Mouse (Mus musculus) heart, postnatal 0 days (tissue): ENCODE data around the gene Fgfr2. TPM values are rescaled to one million over a fixed set of nuclear protein-coding genes. Genes with fewer than 3 reads are reported as not detected.

Experiments used
- ATAC-seq: fragments of 200-750 bp; cut with Nextera tagmentation; 2 replicates; pipeline ENCODE4 v1.8.0; 2017; ENCODE audit warnings: low read depth, moderate number of reproducible peaks, moderate library complexity; ENCODE audit not compliant: insufficient read depth
- DNase-seq: peaks from one replicate; pipeline ENCODE4 v3.0.0-alpha.2; 2016; ENCODE audit warnings: low spot score
- H3K27ac ChIP-seq: fragments of 300-500 bp; sonication (generic); 2 replicates; pipeline ENCODE4 v1.5.1; 2014; ENCODE audit warnings: low read depth, mild to moderate bottlenecking
- H3K27me3 ChIP-seq: fragments of 300-500 bp; sonication (generic); 2 replicates; pipeline ENCODE4 v1.6.1; 2014; ENCODE audit warnings: low read length, mixed read lengths; ENCODE audit not compliant: control insufficient read depth, insufficient read depth
- H3K36me3 ChIP-seq: fragments of 300-500 bp; sonication (generic); replicated peaks from 2 replicates; pipeline ENCODE4 v1.6.1; 2014; ENCODE audit warnings: low read length, mixed read lengths; ENCODE audit not compliant: control insufficient read depth, insufficient read depth
- H3K4me1 ChIP-seq: fragments of 300-500 bp; sonication (generic); 2 replicates; pipeline ENCODE4 v1.6.1; 2014; ENCODE audit warnings: antibody characterized with exemption; ENCODE audit not compliant: control insufficient read depth, insufficient read depth
- H3K4me2 ChIP-seq: fragments of 300-500 bp; sonication (generic); 2 replicates; pipeline ENCODE4 v1.6.1; 2014; ENCODE audit warnings: low read depth, mild to moderate bottlenecking, low read length, moderate library complexity
- H3K4me3 ChIP-seq: fragments of 300-500 bp; sonication (generic); 2 replicates; pipeline ENCODE4 v1.5.1; 2014; ENCODE audit warnings: low read depth, low read length
- H3K9ac ChIP-seq: fragments of 300-500 bp; sonication (generic); replicated peaks from 2 replicates; pipeline ENCODE4 v1.6.1; 2014; ENCODE audit warnings: low read depth, low read length, mixed read lengths
- H3K9me3 ChIP-seq: fragments of 300-500 bp; sonication (generic); replicated peaks from 2 replicates; pipeline ENCODE4 v1.6.1; 2016; ENCODE audit warnings: low read length; ENCODE audit not compliant: control insufficient read depth
- CTCF ChIP-seq: IDR thresholded peaks from 2 replicates; pipeline ENCODE4 v1.5.1; 2016; ENCODE audit warnings: antibody characterized with exemption, control low read depth, low read depth
- EP300 ChIP-seq: IDR thresholded peaks from 2 replicates; pipeline ENCODE4 v1.6.1; 2016; ENCODE audit warnings: antibody characterized with exemption, low read depth
- WGBS: fragments of 180-500 bp; shearing (Covaris S2); extraction: QIAGEN DNeasy Blood & Tissue Kit; methylation state at CpG from one replicate; pipeline ENCODE4 v1.1.7; 2014; 5-methylcytosine and 5-hydroxymethylcytosine counted together
- polyA plus RNA-seq: library from polyadenylated mRNA; unstranded; fragments of >200 nt; fragmentation: Nextera tagmentation; extraction: Ambion mirVana; gene quantifications from 2 replicates; pipeline ENCODE4 v1.2.1, GENCODE M21; 2015
- total RNA-seq: library from RNA; depleted of rRNA; stranded (reverse); fragments of >200 nt; gene quantifications from 2 replicates; pipeline ENCODE4 v1.2.3, GENCODE M21; 2014; ENCODE audit warnings: low replicate concordance

Fgfr2 gene
- total and polyA plus RNA-seq, 2 experiments from 2014 or later: 3.8 to 11.5 TPM

GRCm38 (mm10) chr7:130895618-130895945 lies 2227.6 kb downstream of the Fgfr2 start:
- no peak for DNase-seq
- ATAC-seq: no peak
- no peak overlapping the region for H3K27ac ChIP-seq
- no peaks in the 10 kb centered on the region for H3K4me1 ChIP-seq
- no peak overlapping the region for H3K9ac ChIP-seq
- no peak for TF ChIP-seq EP300
- no peak for TF ChIP-seq CTCF
- no peaks in the 10 kb centered on the region for H3K9me3 ChIP-seq
- WGBS: 93% methylated on average over 2 of the region's 2 CpGs
- peaks cover 71% of the 10 kb centered on the region for H3K36me3 ChIP-seq
- H3K4me2 ChIP-seq: no peak overlapping the region
- no peaks in the 10 kb centered on the region for H3K27me3 ChIP-seq
- no peak overlapping the region for H3K4me3 ChIP-seq

GRCm38 (mm10) chr7:130894931-130895617 lies 2228.1 kb downstream of the Fgfr2 start:
- Histone ChIP-seq H3K4me1 (no peaks in the 10 kb centered on the region), H3K27me3 (no peaks in the 10 kb centered on the region), H3K27ac (no peak overlapping the region), H3K4me2 (no peak overlapping the region), H3K9me3 (no peaks in the 10 kb centered on the region), H3K9ac (no peak overlapping the region), H3K36me3 (peaks cover 66% of the 10 kb centered on the region), H3K4me3 (no peak overlapping the region)
- ATAC-seq (no peak), DNase-seq (no peak)
- no peak for TF ChIP-seq CTCF
- no peak for TF ChIP-seq EP300
- 88% methylated on average over 9 of the region's 9 CpGs for WGBS

- Histone ChIP-seq H3K4me1 (0 out of 2 replicates have a peak, but pooled peaks cover 3% of the 10 kb centered on the region), H3K9ac (no peak overlapping the region), H3K36me3 (peaks cover 57% of the 10 kb centered on the region), H3K4me3 (no peak overlapping the region), H3K27ac (no peak overlapping the region), H3K9me3 (no peaks in the 10 kb centered on the region), H3K4me2 (no peak overlapping the region), H3K27me3 (no peaks in the 10 kb centered on the region)
- ATAC-seq: no peak; the same call in 1 of the 2 replicates
- DNase-seq: no peak
- TF ChIP-seq CTCF: no peak
- TF ChIP-seq EP300: no peak
- 71% methylated on average over 6 of the region's 6 CpGs for WGBS
Measured at GRCm38 (mm10) chr7:130892973-130893372, 2230.2 kb downstream of the Fgfr2 start.

- no peak overlapping the region for H3K9ac ChIP-seq
- peaks cover 46% of the 10 kb centered on the region for H3K36me3 ChIP-seq
- no peaks in the 10 kb centered on the region for H3K9me3 ChIP-seq
- H3K4me2 ChIP-seq: no peak overlapping the region
- H3K27ac ChIP-seq: no peak overlapping the region
- peaks cover 7% of the 10 kb centered on the region; the same call in 1 of the 2 replicates for H3K4me1 ChIP-seq
- 13% methylated on average over 2 of the region's 2 CpGs for WGBS
- DNase-seq: no peak
- H3K27me3 ChIP-seq: no peaks in the 10 kb centered on the region
- no peak for ATAC-seq
- no peak overlapping the region for H3K4me3 ChIP-seq
- TF ChIP-seq EP300 (no peak), CTCF (no peak)
Measured at GRCm38 (mm10) chr7:130890871-130891270, 2232.3 kb downstream of the Fgfr2 start.

- Histone ChIP-seq H3K27me3 (no peaks in the 10 kb centered on the region), H3K27ac (peak overlapping the region; percentile 76), H3K9ac (no peak overlapping the region), H3K4me1 (peaks cover 7% of the 10 kb centered on the region; the same call in 1 of the 2 replicates), H3K36me3 (peaks cover 53% of the 10 kb centered on the region), H3K9me3 (no peaks in the 10 kb centered on the region), H3K4me3 (no peak overlapping the region), H3K4me2 (peak overlapping the region; percentile 46)
- peak; percentile 46 for DNase-seq
- ATAC-seq: peak; percentile 68; the same call in 1 of the 2 replicates
- WGBS: 20% methylated on average over 3 of the region's 3 CpGs
- no peak for TF ChIP-seq EP300
- TF ChIP-seq CTCF: no peak
Measured at GRCm38 (mm10) chr7:130887946-130888345, 2235.2 kb downstream of the Fgfr2 start.

GRCm38 (mm10) chr7:130886246-130886645 lies 2236.9 kb downstream of the Fgfr2 start:
- peaks cover 46% of the 10 kb centered on the region for H3K36me3 ChIP-seq
- no peak overlapping the region for H3K9ac ChIP-seq
- no peaks in the 10 kb centered on the region for H3K27me3 ChIP-seq
- H3K4me1 ChIP-seq: peaks cover 7% of the 10 kb centered on the region; the same call in 1 of the 2 replicates
- DNase-seq: no peak
- no peak overlapping the region for H3K4me2 ChIP-seq
- H3K27ac ChIP-seq: no peak overlapping the region; the same call in 1 of the 2 replicates
- no peaks in the 10 kb centered on the region for H3K9me3 ChIP-seq
- ATAC-seq: no peak
- 50% methylated on average over 3 of the region's 3 CpGs for WGBS
- no peak for TF ChIP-seq CTCF
- TF ChIP-seq EP300: no peak
- no peak overlapping the region for H3K4me3 ChIP-seq
